Mouse (Mus musculus): ENCODE measurements around the gene Sema4d.

Gene Sema4d

DNA sequence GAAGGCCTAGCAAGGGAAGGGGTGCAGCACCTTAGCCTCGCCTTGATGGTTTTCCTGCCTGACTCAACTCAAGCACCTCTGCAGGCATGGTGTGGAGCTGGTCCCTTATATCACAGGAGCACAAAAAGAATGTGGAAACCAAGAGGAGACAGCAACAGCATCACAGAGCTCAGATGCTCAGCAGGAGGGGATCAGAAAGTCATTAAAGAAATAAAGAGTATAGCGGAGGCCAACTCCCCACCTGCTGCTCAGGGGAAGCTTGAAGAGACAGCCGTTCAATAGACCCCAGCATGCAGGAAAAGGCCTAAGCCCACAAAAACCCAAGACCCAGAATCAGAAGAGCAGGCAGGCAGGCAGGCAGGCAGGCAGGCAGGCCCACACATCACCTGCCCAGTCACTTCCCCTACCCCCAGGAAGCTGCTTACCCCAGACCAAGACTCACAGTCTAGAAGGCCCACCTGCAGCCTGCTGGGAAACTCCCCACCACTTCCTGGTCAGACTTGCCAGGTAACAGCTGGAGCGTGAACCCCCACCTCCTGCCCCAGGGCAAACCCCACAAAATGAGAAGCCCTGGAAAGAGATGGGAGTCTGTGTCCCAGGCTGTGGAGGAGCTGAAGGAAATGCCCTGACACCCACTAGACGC lies 39.6 kb downstream of the Sema4d start:
- no peak for DNase-seq (ENCODE audit: low spot score)

- DNase-seq (ENCODE audit: low spot score) = no peak
Measured at GRCm38 (mm10) chr13:51753168-51753465, 40.4 kb downstream of the Sema4d start.

DNA sequence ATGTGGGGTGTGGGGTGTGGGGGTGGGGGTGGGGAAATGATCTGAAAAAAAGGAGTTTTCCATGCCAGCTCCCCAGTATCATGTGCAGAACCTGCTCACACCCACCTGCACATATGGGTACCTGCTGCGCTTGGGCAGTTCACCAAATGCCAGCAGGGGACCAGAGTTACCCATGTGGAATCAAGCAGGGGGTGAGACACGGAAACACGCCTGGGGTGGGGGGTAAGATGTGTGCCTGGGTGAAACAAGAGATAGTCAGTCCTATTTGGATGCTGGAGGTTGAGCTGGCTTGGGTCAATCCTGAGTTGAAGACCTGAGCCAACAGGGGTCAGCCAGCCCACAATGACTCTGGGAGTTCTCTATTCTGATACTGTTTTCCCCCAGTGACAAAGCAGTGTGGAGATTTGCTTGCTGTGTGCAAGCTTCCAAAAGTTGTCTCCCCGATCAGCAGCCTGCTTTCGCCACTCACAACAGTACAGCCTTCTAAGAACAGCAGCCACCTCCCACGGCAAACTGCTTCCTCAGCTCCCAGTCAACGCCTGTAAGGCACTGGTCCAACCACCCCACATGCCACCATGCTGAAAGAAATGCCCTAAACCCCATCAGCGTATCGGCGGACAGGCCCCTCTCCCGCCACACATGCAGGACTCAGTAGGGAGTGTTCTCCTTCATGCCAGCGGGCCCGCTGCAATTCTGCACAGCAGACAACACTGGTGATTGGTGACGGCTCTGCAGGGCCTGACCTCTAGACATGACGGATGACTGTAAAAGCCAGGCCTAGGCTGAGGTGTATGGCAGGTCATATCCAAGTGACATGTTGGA lies 41.0 kb downstream of the Sema4d start:
- DNase-seq (ENCODE audit: low spot score) = no peak

DNA sequence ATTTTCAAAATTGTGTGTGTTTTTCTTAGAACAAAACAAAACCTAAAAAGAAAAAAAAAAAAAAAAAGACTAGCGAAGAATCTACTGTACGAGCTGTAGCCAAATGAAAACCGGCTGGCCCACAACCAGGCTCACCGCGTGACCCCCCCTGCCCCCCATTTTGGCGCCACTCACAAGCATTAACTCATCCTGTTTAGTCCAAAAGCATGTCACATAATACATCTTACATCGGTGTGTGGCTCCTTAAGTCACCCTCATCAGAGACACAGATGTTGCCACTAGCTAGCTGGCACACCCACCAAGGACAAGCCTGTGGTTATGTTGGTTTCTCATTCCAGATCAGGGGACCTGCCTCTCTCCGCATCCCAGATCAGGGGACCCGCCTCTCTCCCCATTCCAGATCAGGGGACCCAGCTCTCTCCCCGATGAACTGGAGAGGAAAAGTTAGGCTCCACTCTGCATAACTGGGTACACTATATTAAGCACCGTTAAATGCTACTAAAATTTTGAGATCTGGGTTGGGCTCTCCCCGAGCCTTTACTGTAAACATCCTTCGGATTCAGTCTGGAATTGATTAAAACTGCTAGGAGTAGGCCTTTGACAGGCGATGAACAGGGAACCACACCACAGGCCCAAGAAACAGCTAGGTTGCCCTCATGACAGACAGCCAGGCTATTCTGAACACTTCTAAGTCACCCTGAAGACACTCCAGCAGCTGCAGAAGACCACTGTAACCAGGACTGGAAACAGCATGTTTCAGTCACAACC lies 43.8 kb downstream of the Sema4d start:
- no peak for DNase-seq (ENCODE audit: low spot score)

DNA sequence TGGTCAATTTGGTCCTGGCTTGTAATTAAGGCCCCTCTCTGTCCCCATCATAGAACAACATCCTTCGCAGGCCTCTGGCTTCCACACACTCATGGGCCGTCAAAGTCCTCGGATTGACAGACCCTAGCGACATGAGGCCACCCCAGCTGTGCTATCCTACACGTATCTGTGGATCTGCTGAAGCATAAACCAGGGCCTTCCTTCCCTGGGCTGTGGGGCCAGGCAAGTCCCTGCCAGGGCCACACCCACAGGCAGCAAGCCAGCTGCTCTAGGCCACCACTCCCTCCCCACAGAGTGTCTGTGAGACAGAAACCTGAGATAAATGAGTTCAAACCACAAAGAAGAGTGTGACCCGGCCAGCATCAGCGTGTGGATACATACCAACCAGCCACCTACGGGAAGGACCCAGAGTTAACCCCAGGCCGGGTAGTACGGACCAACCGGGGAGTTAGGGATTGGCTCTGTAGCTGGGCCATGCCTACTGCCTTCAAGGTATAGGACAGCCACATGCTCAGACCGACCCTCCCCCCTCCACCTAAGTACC lies 45.5 kb downstream of the Sema4d start:
- no peak for DNase-seq (ENCODE audit: low spot score)

- DNase-seq (ENCODE audit: low spot score) = no peak
Measured at GRCm38 (mm10) chr13:51747069-51747468, 46.5 kb downstream of the Sema4d start.

DNA sequence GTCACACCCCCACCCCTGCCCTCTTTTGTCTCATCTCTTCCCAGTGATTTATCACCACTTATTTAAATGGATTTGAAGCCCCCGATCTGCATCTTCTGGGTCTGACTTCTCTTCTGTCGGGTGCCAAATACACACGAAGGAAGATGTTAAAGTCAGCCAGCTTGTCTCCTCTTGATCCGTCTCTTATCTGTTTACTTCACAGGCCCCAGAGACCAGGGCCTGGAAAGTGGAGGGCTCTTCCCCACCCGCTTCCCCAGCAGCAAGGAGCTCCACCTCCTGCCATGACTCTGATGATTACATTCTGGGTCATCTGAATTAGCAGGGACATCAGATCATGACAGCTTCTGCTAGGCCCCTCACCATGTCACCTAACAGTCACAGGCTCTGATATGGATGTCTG lies 47.7 kb downstream of the Sema4d start:
- DNase-seq (ENCODE audit: low spot score) = no peak

- DNase-seq (ENCODE audit: low spot score) = no peak
Measured at GRCm38 (mm10) chr13:51743855-51744254, 49.7 kb downstream of the Sema4d start.

GRCm38 (mm10) chr13:51742551-51743052 lies 50.9 kb downstream of the Sema4d start:
- no peak for DNase-seq (ENCODE audit: low spot score)

- DNase-seq (ENCODE audit: low spot score) = no peak
Measured at GRCm38 (mm10) chr13:51740776-51741175, 52.8 kb downstream of the Sema4d start.

GRCm38 (mm10) chr13:51739713-51740112 lies 53.8 kb downstream of the Sema4d start:
- DNase-seq (ENCODE audit: low spot score) = no peak

DNA sequence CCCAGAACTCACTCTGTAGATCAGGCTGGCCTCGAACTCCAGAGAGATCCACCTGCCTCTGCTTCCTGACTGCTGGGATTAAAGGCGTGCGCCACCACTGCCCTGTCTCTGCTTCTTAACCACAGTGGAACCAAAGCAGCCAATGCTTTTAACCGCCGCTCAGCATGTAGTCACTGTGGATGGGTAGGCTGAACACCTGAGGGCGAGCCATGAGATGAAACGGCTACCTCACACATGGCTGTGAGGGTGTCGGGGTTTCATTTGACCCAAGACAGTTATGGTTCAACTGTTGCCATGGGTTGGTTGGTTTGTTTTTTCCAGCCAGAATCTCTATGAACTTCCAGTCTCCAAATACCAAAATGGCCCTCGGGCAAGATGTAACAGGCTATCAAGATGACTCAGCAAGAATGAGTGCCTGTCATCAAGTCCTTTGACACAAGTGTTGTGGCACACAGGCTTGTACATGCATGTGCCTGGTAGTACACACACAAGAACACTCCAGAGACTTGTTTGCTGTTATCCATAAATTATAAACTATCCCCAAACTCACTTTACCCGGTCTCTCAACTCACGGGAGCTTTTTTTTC lies 54.9 kb downstream of the Sema4d start:
- no peak for DNase-seq (ENCODE audit: low spot score)

- DNase-seq (ENCODE audit: low spot score) = no peak
Measured at GRCm38 (mm10) chr13:51737949-51738513, 55.5 kb downstream of the Sema4d start.

DNA sequence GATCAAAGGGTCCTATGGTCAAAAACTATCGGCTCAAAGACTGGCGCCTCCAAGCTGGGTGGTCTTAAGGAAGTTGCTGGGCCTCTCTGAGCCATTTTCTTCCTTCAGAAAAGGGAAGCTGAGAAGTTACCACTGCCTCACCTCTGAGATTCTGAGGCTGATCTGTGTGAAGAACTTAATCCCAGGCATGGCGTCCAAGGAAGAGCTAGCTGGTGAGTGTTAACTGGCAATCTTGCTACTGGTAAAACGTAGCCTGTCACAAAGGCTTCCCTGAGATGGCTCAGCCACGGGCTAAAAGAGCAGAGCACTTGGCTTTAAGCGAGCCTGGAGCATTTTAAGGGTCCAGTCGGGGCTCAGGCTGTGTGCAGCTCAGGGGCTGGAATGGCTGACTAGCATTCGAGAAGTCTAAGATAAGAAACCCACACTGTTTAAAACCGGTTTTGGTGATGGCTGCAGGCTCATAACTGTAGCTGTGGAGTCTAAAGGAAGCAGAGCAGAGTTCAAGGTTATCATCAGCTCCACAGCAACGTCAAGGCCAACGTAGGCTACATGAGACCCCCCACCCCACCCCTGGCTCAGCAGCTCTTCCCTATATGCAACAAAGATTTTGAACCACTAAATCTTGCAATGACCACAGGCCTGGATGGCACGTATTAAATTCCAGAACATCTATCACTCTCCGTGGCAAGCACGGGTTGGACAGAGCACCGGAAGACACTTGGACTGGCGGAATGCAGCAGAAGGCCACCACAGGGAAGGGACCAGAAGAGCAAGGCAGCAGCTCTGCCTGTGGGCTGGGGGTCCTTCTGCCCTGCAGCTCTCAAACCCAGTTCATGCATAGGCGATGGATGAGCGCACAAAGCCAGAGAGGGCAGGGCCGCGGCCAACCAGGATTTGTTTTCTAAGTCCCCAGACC lies 56.3 kb downstream of the Sema4d start:
- DNase-seq (ENCODE audit: low spot score) = no peak

DNA sequence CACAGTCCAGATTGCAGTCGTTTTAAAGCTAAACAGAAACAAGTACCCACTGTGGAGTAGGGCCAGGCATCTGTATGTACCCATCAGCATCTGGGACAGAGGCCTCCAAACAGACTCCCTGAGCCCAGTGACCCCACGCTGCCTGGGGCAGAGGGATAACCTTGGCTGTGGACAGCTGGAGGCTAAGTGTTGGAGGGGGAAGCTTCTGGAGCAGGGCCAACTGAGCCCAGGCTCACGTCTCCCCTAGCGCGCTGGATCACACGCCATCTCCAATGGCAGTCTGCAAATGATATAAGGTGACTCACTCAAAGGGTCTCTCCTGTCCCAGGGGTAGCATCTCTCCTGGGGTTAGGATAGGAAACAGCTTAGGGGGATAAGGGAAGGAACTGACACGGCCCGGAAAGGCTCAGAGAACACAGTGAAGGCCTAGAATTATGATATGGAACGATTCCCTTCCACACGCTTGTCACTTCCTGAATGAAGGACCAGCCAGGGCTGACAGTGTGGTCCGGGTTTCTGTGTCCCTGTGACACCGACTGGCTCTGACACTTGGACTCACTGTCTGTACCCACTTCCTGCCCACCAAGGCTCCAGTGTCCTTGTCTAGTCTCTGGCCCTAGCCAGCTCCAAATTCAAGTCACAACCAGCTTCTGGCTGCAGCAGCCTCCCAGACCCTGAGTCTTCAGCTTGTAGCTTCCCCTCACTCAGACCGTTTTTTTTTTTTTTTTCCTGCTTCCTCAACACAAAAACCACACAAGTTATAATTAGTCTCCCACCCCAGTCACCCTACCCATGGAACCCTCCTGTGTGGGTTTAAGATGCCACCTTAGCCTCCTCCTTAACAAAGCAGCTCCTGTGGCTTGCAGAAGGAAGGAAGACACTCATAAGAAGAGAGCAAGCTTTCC lies 57.3 kb downstream of the Sema4d start:
- DNase-seq (ENCODE audit: low spot score) = no peak

- DNase-seq (ENCODE audit: low spot score) = no peak
Measured at GRCm38 (mm10) chr13:51734556-51734955, 59.0 kb downstream of the Sema4d start.

DNA sequence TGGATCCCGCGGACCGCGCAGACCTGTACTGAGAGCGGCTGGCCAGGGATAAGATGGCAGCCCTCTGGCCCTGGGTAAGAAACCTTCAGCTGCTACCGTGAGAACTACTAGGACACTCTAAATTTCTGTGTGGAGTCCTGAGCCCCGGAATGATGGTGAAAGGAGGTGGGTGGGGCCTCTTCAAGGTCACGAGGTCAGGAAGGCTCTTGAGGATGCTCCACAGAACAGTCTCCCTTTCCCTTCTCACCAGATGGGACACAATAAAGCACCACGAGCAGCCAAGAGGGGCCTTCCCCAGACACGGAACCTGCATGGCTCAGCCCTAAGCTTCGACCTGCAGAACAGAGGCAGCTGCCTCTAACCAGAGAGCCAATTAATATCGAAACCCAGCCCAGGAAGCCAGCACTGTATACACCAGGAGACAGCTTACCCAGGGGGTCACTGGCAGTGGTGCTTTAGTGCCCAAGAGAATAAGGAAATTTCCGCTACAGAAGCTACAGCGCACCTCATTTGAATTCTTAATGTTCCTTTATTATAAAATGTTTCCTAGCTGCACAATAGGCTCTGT lies 61.4 kb downstream of the Sema4d start:
- no peak for DNase-seq (ENCODE audit: low spot score)

GRCm38 (mm10) chr13:51731474-51731873 lies 62.1 kb downstream of the Sema4d start:
- DNase-seq (ENCODE audit: low spot score) = no peak

DNA sequence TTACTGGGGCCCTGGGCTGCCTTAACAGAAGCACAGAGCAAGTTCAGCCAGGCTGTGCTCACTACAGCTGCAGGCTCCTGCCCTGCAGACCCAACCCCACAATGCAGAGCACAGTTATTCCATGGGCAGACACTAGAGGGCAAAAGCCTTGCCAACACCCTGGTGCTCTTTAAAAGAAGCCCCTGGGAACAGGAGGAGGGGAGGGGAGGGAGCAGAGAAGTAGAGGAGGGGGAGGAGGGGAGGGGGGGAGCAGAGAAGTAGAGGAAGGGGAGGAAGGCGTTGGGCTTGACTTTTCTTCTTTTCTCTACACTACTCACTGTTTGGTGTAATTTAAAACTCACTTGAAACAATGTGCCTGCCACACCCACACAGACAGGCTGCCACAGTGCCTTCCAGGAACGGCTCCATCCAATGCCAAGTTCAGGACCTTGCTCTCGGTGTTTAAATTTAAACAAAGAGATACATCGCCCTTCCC lies 63.6 kb downstream of the Sema4d start:
- DNase-seq (ENCODE audit: low spot score) = no peak
